Mouse (Mus musculus): ENCODE data around the gene Cd44. TPM values are rescaled to one million over a fixed set of nuclear protein-coding genes. Genes with fewer than 3 reads are reported as not detected.
A peak's percentile ranks its signal among the peaks of the same experiment; 100 is the strongest.

Gene Cd44
- 3.8 TPM in 2 replicates for polyA plus RNA-seq (2015; fragmentation: Nextera tagmentation; extraction: Ambion mirVana)

GRCm38 (mm10) chr2:102900875-102901827 is at the start of gene Cd44:
TSS of gene Cd44 (minus strand) at chr2:102901665.
- ATAC-seq (ENCODE audit: low FRiP score, low read depth) = peak; percentile 68
- H3K36me3 ChIP-seq = no peaks in the 10 kb centered on the region
- 3% methylated on average over 28 of the region's 29 CpGs for WGBS
- H3K9ac ChIP-seq = peak within 1 kb of the TSS; percentile 32; the same call in 1 of the 2 replicates
- peak within 1 kb of the TSS; percentile 35 for H3K4me3 ChIP-seq
- H3K27ac ChIP-seq (replicated peaks) = no peak within 1 kb of the TSS
- no peaks in the 10 kb centered on the region for H3K9me3 ChIP-seq
- H3K4me1 ChIP-seq (replicated peaks) = peaks cover 7% of the 10 kb centered on the region
- peak within 1 kb of the TSS; percentile 67 for H3K4me2 ChIP-seq
- H3K27me3 ChIP-seq = peaks cover 10% of the 10 kb centered on the region; the same call in 1 of the 2 replicates

DNA sequence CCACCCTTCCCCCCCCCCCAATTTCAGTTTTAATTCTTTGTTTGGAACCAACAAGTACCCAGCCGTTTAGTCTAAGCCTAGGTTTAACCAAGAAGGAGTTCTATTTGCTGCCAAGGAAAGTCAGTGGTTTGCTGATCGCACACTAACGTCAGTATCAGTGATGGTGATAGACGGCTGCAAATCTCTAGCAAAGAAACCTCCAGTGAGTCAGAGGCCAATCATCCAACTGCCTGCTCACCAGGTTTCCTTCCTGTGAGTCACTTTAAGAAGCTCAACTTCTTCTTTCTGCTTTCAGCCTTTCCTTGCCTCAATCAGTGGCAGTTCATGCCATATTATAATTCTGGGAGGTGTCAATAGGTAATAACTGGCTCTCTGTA is 47.0 kb upstream of the Cd44 start:
- H3K4me1 ChIP-seq (replicated peaks) = peaks cover 11% of the 10 kb centered on the region
- WGBS = 86% methylated on average over 4 of the region's 4 CpGs
- H3K9ac ChIP-seq = no peak overlapping the region
- H3K4me3 ChIP-seq = no peak overlapping the region
- ATAC-seq (ENCODE audit: low FRiP score, low read depth) = no peak
- no peaks in the 10 kb centered on the region for H3K9me3 ChIP-seq
- no peak overlapping the region for H3K27ac ChIP-seq (replicated peaks)
- H3K4me2 ChIP-seq = no peak overlapping the region
- H3K27me3 ChIP-seq = no peaks in the 10 kb centered on the region
- H3K36me3 ChIP-seq = no peaks in the 10 kb centered on the region

DNA sequence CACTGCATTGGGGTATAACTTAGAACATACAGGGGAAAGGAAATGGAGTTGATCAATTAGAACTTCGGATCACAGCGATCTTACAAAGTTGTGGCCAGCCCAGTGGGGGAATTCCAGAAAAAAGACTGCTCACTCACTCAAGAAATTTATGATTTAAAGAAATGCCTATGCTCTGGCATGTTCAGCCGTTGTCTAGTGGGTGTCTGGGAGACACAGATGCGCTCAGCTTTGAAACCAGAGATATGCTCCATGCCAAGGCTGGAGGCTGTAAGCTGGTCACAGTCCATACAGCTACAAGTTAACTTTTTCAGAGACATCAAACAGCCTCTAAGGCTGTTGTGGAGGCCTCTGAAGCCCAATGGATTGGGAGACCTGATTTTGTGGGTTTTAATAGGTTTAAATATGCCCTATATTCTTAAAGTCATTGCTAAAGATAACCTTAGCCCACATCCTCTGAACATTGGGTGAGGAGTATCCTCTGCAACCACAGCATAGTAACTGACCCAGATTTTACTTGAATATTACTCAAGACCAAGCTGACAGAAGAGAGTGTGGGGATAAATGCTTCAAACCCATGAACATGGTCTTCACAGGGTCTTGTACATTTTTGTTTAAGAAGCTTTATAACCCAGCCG is 46.5 kb upstream of the Cd44 start:
- no peak overlapping the region for H3K27ac ChIP-seq (replicated peaks)
- WGBS = 92% methylated on average over 5 of the region's 5 CpGs
- H3K36me3 ChIP-seq = no peaks in the 10 kb centered on the region
- H3K4me2 ChIP-seq = no peak overlapping the region
- H3K27me3 ChIP-seq = no peaks in the 10 kb centered on the region
- H3K4me1 ChIP-seq (replicated peaks) = peaks cover 14% of the 10 kb centered on the region
- no peak overlapping the region for H3K9ac ChIP-seq
- H3K4me3 ChIP-seq = no peak overlapping the region
- no peaks in the 10 kb centered on the region for H3K9me3 ChIP-seq
- ATAC-seq (ENCODE audit: low FRiP score, low read depth) = no peak

GRCm38 (mm10) chr2:102945111-102945510 is 43.6 kb upstream of the Cd44 start:
- 61% methylated on average over 1 of the region's 1 CpGs for WGBS
- ATAC-seq (ENCODE audit: low FRiP score, low read depth) = no peak

GRCm38 (mm10) chr2:102944415-102945012 is 43.0 kb upstream of the Cd44 start:
- no peak overlapping the region for H3K27ac ChIP-seq (replicated peaks)
- no peak; the same call in 1 of the 2 replicates for ATAC-seq (ENCODE audit: low FRiP score, low read depth)
- 71% methylated on average over 7 of the region's 7 CpGs for WGBS

More at GRCm38 (mm10) chr2:102945111-102945510, 43.6 kb upstream of the Cd44 start:
- Histone ChIP-seq H3K4me3 (no peak overlapping the region), H3K36me3 (no peaks in the 10 kb centered on the region), H3K4me2 (no peak overlapping the region), H3K27ac (replicated peaks) (no peak overlapping the region), H3K27me3 (no peaks in the 10 kb centered on the region), H3K4me1 (replicated peaks) (peaks cover 18% of the 10 kb centered on the region), H3K9ac (no peak overlapping the region), H3K9me3 (no peaks in the 10 kb centered on the region)

DNA sequence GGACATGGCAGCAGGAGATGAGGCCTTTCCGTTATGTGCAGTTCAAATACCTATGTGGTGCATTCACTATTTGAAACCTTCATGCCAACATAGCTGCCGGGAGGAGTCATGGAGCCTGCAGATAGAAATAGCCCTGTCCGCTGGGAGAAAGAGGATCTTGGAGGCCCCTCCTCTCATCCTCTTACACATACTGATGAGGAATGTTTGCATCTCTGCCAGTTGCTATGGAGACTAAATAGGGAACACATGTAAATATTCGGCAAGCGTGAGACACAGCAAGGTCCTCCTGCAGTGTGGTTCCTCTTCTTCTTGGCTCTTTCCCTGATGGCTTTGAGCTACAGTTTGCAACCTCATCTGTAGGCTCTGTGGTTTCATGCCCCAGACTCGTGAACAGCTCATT is 42.5 kb upstream of the Cd44 start:
- peaks cover 18% of the 10 kb centered on the region for H3K4me1 ChIP-seq (replicated peaks)
- no peak overlapping the region for H3K27ac ChIP-seq (replicated peaks)
- H3K4me3 ChIP-seq = no peak overlapping the region
- no peak overlapping the region for H3K9ac ChIP-seq
- ATAC-seq (ENCODE audit: low FRiP score, low read depth) = peak; percentile 88
- 0 out of 2 replicates have a peak overlapping the region, but pooled peaks have one; percentile 9 for H3K4me2 ChIP-seq
- H3K36me3 ChIP-seq = no peaks in the 10 kb centered on the region
- H3K27me3 ChIP-seq = no peaks in the 10 kb centered on the region
- WGBS = 19% methylated on average over 6 of the region's 6 CpGs
- H3K9me3 ChIP-seq = no peaks in the 10 kb centered on the region

More at GRCm38 (mm10) chr2:102944415-102945012, 43.0 kb upstream of the Cd44 start:
- Histone ChIP-seq H3K27me3 (no peaks in the 10 kb centered on the region), H3K4me1 (replicated peaks) (peaks cover 18% of the 10 kb centered on the region), H3K9ac (no peak overlapping the region), H3K4me2 (no peak overlapping the region), H3K4me3 (no peak overlapping the region), H3K9me3 (no peaks in the 10 kb centered on the region), H3K36me3 (no peaks in the 10 kb centered on the region)

GRCm38 (mm10) chr2:102942782-102943080 is 41.3 kb upstream of the Cd44 start:
- Histone ChIP-seq H3K36me3 (no peaks in the 10 kb centered on the region), H3K27ac (replicated peaks) (no peak overlapping the region), H3K27me3 (no peaks in the 10 kb centered on the region), H3K9ac (no peak overlapping the region), H3K4me2 (no peak overlapping the region), H3K9me3 (no peaks in the 10 kb centered on the region), H3K4me1 (replicated peaks) (peaks cover 18% of the 10 kb centered on the region), H3K4me3 (no peak overlapping the region)
- ATAC-seq (ENCODE audit: low FRiP score, low read depth) = no peak
- 88% methylated on average over 3 of the region's 3 CpGs for WGBS

DNA sequence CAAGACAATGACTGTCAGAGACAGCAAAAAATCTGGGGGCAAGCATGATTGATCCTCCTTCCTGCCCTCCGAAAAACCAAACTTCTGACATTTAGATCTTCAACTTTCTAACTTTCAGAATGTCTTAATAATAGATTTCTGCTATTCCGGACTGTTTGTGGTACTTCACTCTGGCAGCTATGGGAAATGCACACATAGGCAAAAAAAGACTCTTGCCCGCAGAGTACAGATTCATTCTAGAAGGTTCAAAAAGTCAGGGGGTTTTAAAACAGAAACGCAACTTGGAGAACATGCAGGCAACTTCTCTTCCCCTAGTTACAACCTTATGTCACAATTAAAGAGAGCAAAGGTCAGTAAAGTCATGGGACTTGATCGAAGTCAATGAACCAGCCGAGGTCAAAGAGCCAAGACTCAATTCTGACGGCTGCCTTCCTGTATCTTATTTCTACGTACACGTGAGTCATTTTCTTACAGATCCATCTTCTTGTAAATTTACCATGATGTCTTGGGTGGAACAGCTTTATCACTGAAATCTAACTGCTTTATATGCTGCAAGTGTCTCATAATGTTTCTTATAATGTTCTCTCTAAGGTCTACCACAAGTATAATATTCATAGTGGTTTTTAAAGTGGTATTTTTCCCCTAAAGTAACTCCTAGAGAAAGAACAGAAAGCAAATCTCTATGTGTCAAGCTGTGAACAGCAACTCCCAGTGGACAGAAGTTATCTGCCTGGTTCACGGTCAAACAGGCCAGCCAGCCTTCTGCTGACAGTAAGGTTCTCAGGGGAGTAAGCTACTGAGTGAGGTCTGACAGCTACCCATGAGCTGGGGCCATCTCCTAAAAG is 40.7 kb upstream of the Cd44 start:
- WGBS = 75% methylated on average over 10 of the region's 10 CpGs
- Histone ChIP-seq H3K27me3 (no peaks in the 10 kb centered on the region), H3K4me2 (no peak overlapping the region), H3K4me3 (no peak overlapping the region), H3K9me3 (no peaks in the 10 kb centered on the region), H3K9ac (no peak overlapping the region), H3K36me3 (no peaks in the 10 kb centered on the region), H3K4me1 (replicated peaks) (peaks cover 18% of the 10 kb centered on the region), H3K27ac (replicated peaks) (no peak overlapping the region)
- ATAC-seq (ENCODE audit: low FRiP score, low read depth) = no peak

- Histone ChIP-seq H3K4me2 (no peak overlapping the region), H3K36me3 (no peaks in the 10 kb centered on the region), H3K9me3 (no peaks in the 10 kb centered on the region), H3K9ac (no peak overlapping the region), H3K4me3 (no peak overlapping the region), H3K27me3 (no peaks in the 10 kb centered on the region), H3K4me1 (replicated peaks) (peaks cover 18% of the 10 kb centered on the region), H3K27ac (replicated peaks) (no peak overlapping the region)
- WGBS = 53% methylated on average over 8 of the region's 8 CpGs
- ATAC-seq (ENCODE audit: low FRiP score, low read depth) = no peak
These were observed 39.4 kb upstream of the Cd44 start for GRCm38 (mm10) chr2:102940813-102941361.

DNA sequence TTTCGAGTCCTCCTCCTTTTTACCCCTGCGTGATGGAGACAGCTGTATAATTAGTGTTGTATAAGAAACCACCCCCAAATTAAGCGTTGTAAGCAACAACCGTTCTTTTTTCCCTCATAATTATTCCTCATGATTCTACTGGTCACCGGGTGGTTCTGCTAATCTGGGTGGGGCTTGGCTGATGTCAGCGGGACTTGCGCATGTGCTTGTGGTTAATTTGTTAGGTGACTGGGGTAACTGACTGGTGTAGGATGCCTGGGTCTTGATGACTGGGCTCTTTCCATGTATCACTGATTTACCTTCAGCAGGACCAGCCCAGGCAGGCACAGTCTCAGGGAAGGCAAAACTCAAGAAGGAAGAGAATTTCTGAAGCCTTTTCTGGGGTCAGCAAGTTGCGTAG is 38.7 kb upstream of the Cd44 start:
- Histone ChIP-seq H3K36me3 (no peaks in the 10 kb centered on the region), H3K9ac (no peak overlapping the region), H3K9me3 (no peaks in the 10 kb centered on the region), H3K4me2 (no peak overlapping the region), H3K27ac (replicated peaks) (no peak overlapping the region), H3K4me3 (no peak overlapping the region), H3K4me1 (replicated peaks) (peaks cover 18% of the 10 kb centered on the region), H3K27me3 (no peaks in the 10 kb centered on the region)
- 93% methylated on average over 8 of the region's 8 CpGs for WGBS
- no peak for ATAC-seq (ENCODE audit: low FRiP score, low read depth)

- H3K4me1 ChIP-seq (replicated peaks) = peaks cover 8% of the 10 kb centered on the region; the same call in 1 of the 2 replicates
- no peaks in the 10 kb centered on the region for H3K27me3 ChIP-seq
- no peaks in the 10 kb centered on the region for H3K9me3 ChIP-seq
- WGBS = 43% methylated on average over 3 of the region's 3 CpGs
- H3K36me3 ChIP-seq = no peaks in the 10 kb centered on the region
- no peak overlapping the region for H3K27ac ChIP-seq (replicated peaks)
- H3K4me3 ChIP-seq = no peak overlapping the region
- no peak overlapping the region for H3K4me2 ChIP-seq
- peak; percentile 66 for ATAC-seq (ENCODE audit: low FRiP score, low read depth)
- H3K9ac ChIP-seq = no peak overlapping the region
These were observed 35.4 kb upstream of the Cd44 start for GRCm38 (mm10) chr2:102936886-102937285.

All from hindbrain, embryonic 15.5 days (tissue).